Mouse (Mus musculus): ENCODE measurements at regions not wholly inside any gene's neighbourhood (a gene's known extent, or its start where the extent isn't known, plus 50 kb on each side); places are given as distances from the start of the nearest gene placed in this dataset.

DNA sequence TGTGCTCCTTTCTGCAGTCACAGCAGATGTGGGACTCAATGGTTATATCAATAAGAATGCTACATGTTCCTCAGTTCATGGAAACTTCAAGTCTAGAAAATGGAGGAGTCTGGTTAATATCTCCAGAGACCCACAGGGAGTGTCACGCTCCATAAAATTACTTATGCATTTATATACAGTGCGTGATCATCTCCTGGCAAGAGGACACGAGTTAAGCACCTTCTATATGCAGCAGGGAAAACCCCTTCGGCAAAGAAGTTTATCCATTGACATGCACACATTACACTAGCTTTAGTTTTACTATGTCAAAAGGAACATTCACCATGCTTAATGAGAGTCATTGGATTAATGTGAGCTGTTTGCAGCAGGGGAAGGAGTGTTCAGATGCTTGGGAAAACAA is 538.6 kb downstream of the Ppargc1a start:
- Histone ChIP-seq H3K4me3 (no peak overlapping the region), H3K27ac (no peak overlapping the region)
- no peak for TF ChIP-seq CTCF (IDR thresholded peaks at IDR 0.05)
- intact Hi-C loops (cut with DNase I), result no loop called here
- no peak for DNase-seq (ENCODE audit: extremely low spot score in 1 of 2, low spot score in 2 of 2)

DNA sequence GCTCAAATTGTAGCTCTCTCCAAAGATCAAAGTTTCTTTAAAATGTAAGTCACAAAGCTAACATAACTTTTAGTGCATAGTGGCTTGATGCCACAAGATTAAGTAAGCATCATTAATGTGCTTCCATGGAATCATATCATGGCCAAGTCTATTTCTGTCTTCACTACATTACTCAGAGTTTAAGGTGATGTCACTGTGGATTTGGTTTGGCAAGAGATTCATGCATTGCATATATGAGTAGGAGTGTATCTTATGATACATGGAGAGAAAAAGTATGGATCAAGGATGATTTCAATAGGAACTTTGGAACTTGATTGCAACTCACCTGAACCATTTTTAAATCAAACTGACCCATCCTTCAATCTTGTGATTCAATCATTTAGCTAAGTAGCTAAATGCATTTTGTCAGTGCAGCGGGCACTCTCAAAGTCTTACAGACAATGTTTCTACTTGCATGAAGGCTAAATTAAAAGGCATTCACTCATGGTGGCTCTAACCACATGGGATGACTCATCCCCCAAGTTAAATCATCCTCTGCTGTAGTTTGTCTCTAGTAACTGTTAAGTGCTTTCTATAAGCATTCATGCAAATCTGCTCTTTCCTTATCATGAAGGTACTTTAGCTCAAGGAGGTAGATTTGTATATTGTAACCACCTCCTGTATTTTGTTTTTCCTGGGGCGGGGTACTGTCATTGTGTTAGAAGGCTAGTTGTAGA is 576.5 kb downstream of the Ppargc1a start:
- H3K4me3 ChIP-seq, result no peak overlapping the region
- TF ChIP-seq CTCF (IDR thresholded peaks at IDR 0.05), result no peak
- intact Hi-C loops (cut with DNase I), result no loop called here
- DNase-seq (ENCODE audit: extremely low spot score in 1 of 2, low spot score in 2 of 2), result no peak
- H3K27ac ChIP-seq, result no peak overlapping the region

Small RNA genes in the stretch of these regions (microRNA-seq; reads per million reads assigned to microRNA genes)
- 0 reads per million in 2 experiments for gene Gm44377

Measured in left cerebral cortex, adult 2 months (tissue).